1 mouse cellular context compared by ENCODE assay signal in the genomic region with DNA sequence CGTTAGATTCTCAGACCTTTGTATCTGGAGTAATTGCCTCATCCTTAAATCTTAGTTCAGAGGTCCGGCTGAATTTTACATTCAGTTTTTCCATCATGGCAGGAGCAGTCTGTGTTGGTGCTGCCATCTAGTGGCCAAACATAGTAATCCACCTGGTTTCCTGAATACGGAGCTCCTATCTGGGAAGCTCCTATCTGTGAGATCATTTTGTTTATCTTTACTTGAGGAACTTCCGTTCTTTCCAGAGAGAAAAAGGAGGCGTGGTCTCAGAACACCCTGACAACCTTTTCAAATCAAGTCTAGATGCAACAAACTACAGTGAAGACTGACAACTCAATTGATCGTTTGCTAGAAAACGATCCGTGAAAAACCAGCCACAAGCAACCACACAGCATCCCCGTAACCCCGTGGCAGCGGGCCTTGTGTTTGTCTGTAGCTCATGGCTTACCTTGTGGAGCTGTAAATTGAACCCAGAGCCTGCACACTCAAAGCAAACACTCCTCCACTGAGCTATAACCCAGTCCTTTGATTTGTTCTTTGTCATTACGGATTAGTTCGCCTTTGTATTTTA.
TF ChIP-seq lines count a peak whose summit lies in the region.

No protein-coding gene starts in this region.

TF ChIP-seq in C2C12, 6 proteins besides CTCF, POLR2A, EP300 and RAD21 (continued from another document):
- TF ChIP-seq MYOG (IDR thresholded peaks at IDR 0.05; ENCODE audit: control insufficient read depth, extremely low read depth, insufficient read length): no peak
